Mouse (Mus musculus) liver, adult 2 months (tissue): Measurements from ENCODE around the gene Prkch. TPM values are rescaled to one million over a fixed set of nuclear protein-coding genes. Genes with fewer than 3 reads are reported as not detected.

ENCODE experiments used
- DNase-seq: peaks from one replicate; pipeline ENCODE4 v3.0.0-alpha.2; 2011; ENCODE audit warnings: low read depth, low spot score; ENCODE audit errors: extremely low read depth
- H3K27ac ChIP-seq: fragments of 200-500 bp; replicated peaks from 2 replicates; pipeline ENCODE4 v1.5.1; 2012; ENCODE audit warnings: low read depth, mild to moderate bottlenecking, control low read depth, inconsistent platforms, low read length; ENCODE audit not compliant: insufficient read depth
- H3K27me3 ChIP-seq: fragments of 200-500 bp; 2 replicates; pipeline ENCODE4 v1.6.1; 2012; ENCODE audit warnings: mild to moderate bottlenecking, moderate library complexity, low read length, inconsistent platforms; ENCODE audit not compliant: control insufficient read depth, insufficient read depth
- H3K36me3 ChIP-seq: fragments of 200-500 bp; 2 replicates; pipeline ENCODE4 v1.6.1; 2012; ENCODE audit warnings: low read length, inconsistent platforms; ENCODE audit not compliant: control insufficient read depth, insufficient read depth
- H3K4me1 ChIP-seq: fragments of 200-500 bp; 2 replicates; pipeline ENCODE4 v1.6.1; 2011; ENCODE audit warnings: low read length; ENCODE audit not compliant: control insufficient read depth, insufficient read depth
- H3K4me3 ChIP-seq: fragments of 200-500 bp; 2 replicates; pipeline ENCODE4 v1.5.1; 2011; ENCODE audit warnings: low read depth, mild to moderate bottlenecking, control low read depth, low read length, moderate library complexity; ENCODE audit not compliant: insufficient read depth
- H3K79me2 ChIP-seq: fragments of 200-500 bp; 2 replicates; pipeline ENCODE4 v1.6.1; 2012; ENCODE audit warnings: inconsistent platforms, mild to moderate bottlenecking, low read length, moderate library complexity; ENCODE audit not compliant: control insufficient read depth, insufficient read depth
- H3K9ac ChIP-seq: fragments of 200-500 bp; 2 replicates; pipeline ENCODE4 v1.6.1; 2012; ENCODE audit warnings: low read depth, mild to moderate bottlenecking, control low read depth, inconsistent platforms, low read length
- CTCF ChIP-seq: fragments of 200-500 bp; IDR thresholded peaks from 2 replicates; pipeline ENCODE4 v1.5.1; 2011; ENCODE audit warnings: low read depth, low read length, control low read depth
- POLR2A ChIP-seq: fragments of 200-500 bp; IDR thresholded peaks from 2 replicates; pipeline ENCODE4 v1.6.1; 2011; ENCODE audit warnings: low read length, control low read depth; ENCODE audit not compliant: insufficient read depth; ENCODE audit errors: extremely low read depth
- WGBS: fragments of 180-500 bp; shearing (Covaris S2); methylation state at CpG from one replicate; pipeline ENCODE4 v1.1.7; 2018; 5-methylcytosine and 5-hydroxymethylcytosine counted together
- polyA plus RNA-seq: library from polyadenylated mRNA; depleted of rRNA; stranded (reverse); fragments of >200 nt; gene quantifications from 2 replicates; pipeline ENCODE4 v1.2.3, GENCODE M21; 2012
- total RNA-seq: library from RNA; depleted of rRNA; stranded (reverse); fragments of >200 nt; gene quantifications from 2 replicates; pipeline ENCODE4 v1.2.3, GENCODE M21; 2014

Prkch gene
- total and polyA plus RNA-seq, 2 experiments: 1.5 to 5.3 TPM

- TF ChIP-seq POLR2A (no peak), CTCF (no peak)
- Histone ChIP-seq H3K27ac (no peak overlapping the region), H3K9ac (no peak overlapping the region), H3K4me1 (0 out of 2 replicates have a peak, but pooled peaks cover 4% of the 10 kb centered on the region), H3K27me3 (no peaks in the 10 kb centered on the region), H3K79me2 (no peaks in the 10 kb centered on the region), H3K4me3 (no peak overlapping the region), H3K36me3 (no peaks in the 10 kb centered on the region)
- 85% methylated on average over 6 of the region's 6 CpGs for WGBS
- DNase-seq: no peak
These were observed 40.9 kb downstream of the Prkch start for GRCm38 (mm10) chr12:73625277-73626032.

GRCm38 (mm10) chr12:73627902-73628301, 43.3 kb downstream of the Prkch start:
- DNase-seq: no peak
- H3K27ac ChIP-seq: no peak overlapping the region
- H3K36me3 ChIP-seq: no peaks in the 10 kb centered on the region
- TF ChIP-seq CTCF (no peak), POLR2A (no peak)
- 92% methylated on average over 14 of the region's 14 CpGs for WGBS
- no peaks in the 10 kb centered on the region for H3K27me3 ChIP-seq
- no peak overlapping the region for H3K4me3 ChIP-seq
- H3K4me1 ChIP-seq: 0 out of 2 replicates have a peak, but pooled peaks cover 5% of the 10 kb centered on the region
- H3K9ac ChIP-seq: no peak overlapping the region
- H3K79me2 ChIP-seq: no peaks in the 10 kb centered on the region

GRCm38 (mm10) chr12:73630596-73630995, 46.0 kb downstream of the Prkch start:
- no peaks in the 10 kb centered on the region for H3K27me3 ChIP-seq
- TF ChIP-seq CTCF (no peak), POLR2A (no peak)
- no peak overlapping the region for H3K4me3 ChIP-seq
- H3K36me3 ChIP-seq: no peaks in the 10 kb centered on the region
- no peak for DNase-seq
- 63% methylated on average over 11 of the region's 11 CpGs for WGBS
- no peaks in the 10 kb centered on the region for H3K79me2 ChIP-seq
- 0 out of 2 replicates have a peak, but pooled peaks cover 5% of the 10 kb centered on the region for H3K4me1 ChIP-seq
- no peak overlapping the region for H3K27ac ChIP-seq
- no peak overlapping the region for H3K9ac ChIP-seq

GRCm38 (mm10) chr12:73631148-73631547, 46.6 kb downstream of the Prkch start:
- DNase-seq: no peak
- no peaks in the 10 kb centered on the region for H3K27me3 ChIP-seq
- H3K4me3 ChIP-seq: no peak overlapping the region
- 77% methylated on average over 11 of the region's 11 CpGs for WGBS
- no peaks in the 10 kb centered on the region for H3K79me2 ChIP-seq
- no peak for TF ChIP-seq POLR2A
- TF ChIP-seq CTCF: no peak
- H3K36me3 ChIP-seq: no peaks in the 10 kb centered on the region
- peaks cover 3% of the 10 kb centered on the region; the same call in 1 of the 2 replicates for H3K4me1 ChIP-seq
- no peak overlapping the region for H3K27ac ChIP-seq
- no peak overlapping the region for H3K9ac ChIP-seq

GRCm38 (mm10) chr12:73632671-73633244, 48.2 kb downstream of the Prkch start:
- no peak overlapping the region for H3K4me3 ChIP-seq
- no peaks in the 10 kb centered on the region for H3K36me3 ChIP-seq
- no peaks in the 10 kb centered on the region for H3K27me3 ChIP-seq
- no peaks in the 10 kb centered on the region for H3K79me2 ChIP-seq
- peaks cover 3% of the 10 kb centered on the region; the same call in 1 of the 2 replicates for H3K4me1 ChIP-seq
- TF ChIP-seq CTCF (no peak), POLR2A (no peak)
- H3K27ac ChIP-seq: no peak overlapping the region
- WGBS: 23% methylated on average over 8 of the region's 8 CpGs
- no peak overlapping the region for H3K9ac ChIP-seq
- peak; percentile 24 for DNase-seq

DNA sequence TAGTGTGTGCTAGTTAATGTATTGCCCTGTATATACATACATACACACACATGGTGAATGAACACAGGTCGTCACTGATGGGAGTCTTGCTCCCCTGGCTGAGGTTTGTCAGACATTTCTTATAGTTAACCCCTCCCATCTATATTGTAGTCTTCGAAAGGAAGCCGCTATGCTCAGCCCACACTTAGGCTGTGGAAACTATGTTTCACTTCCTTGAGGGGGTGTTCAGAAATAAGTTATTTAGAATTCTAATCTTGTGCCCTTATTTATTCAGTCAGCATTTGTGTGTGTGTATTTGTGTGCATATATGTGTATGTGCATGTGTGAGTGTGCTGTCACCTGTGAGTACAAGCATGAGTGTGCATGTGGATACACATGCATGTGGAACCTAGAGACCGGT, 49.1 kb downstream of the Prkch start:
- Histone ChIP-seq H3K36me3 (no peaks in the 10 kb centered on the region), H3K4me3 (no peak overlapping the region), H3K9ac (no peak overlapping the region), H3K4me1 (peaks cover 3% of the 10 kb centered on the region; the same call in 1 of the 2 replicates), H3K27ac (no peak overlapping the region), H3K27me3 (no peaks in the 10 kb centered on the region), H3K79me2 (no peaks in the 10 kb centered on the region)
- no peak for DNase-seq
- WGBS: 88% methylated on average over 4 of the region's 4 CpGs
- TF ChIP-seq CTCF (no peak), POLR2A (no peak)
